In genomic region chrX:68678333-68678740, GRCm38 (mm10) we compare ENCODE assay signal across 8 mouse cellular contexts. TPM values are rescaled to one million over a fixed set of nuclear protein-coding genes. Genes with fewer than 3 reads are reported as not detected.
A peak's percentile ranks its signal among the peaks of the same experiment; 100 is the strongest.
DNase-seq lines count a peak whose midpoint lies in the region; ATAC-seq lines count a peak whose summit lies in the region.

Gene Fmr1 (plus strand): TSS chrX:68678541.

- intact Hi-C loops in heart, postnatal 14 days (cut with DNase I) = no loop called here

- no peaks in the 10 kb centered on the region for H3K4me1 ChIP-seq in forebrain, embryonic 14.5 days (ENCODE audit: control insufficient read depth, insufficient read depth, low read length)
- H3K4me1 ChIP-seq in neural tube, embryonic 15.5 days = no peaks in the 10 kb centered on the region; the same call in 1 of the 2 replicates

- peak; percentile 94 for DNase-seq in ES-CJ7 (ENCODE audit: low read depth, low spot score)
- DNase-seq in cerebellum, adult 11 months = peak; percentile 97
- peak; percentile 96 for DNase-seq in forebrain, embryonic 14.5 days (ENCODE audit: low spot score)
- peak; percentile 95 to 96 for DNase-seq in heart, postnatal 14 days
- peak; percentile 97 for DNase-seq in layer of hippocampus, adult 11-12 months (ENCODE audit: low spot score)
- peak; percentile 98 for DNase-seq in lung, adult 18-20 months
- peak; percentile 97 for DNase-seq in testis, postnatal 14 days (ENCODE audit: low spot score)

- H3K36me3 ChIP-seq in forebrain, embryonic 14.5 days (ENCODE audit: control insufficient read depth, insufficient read depth, low read length) = no peaks in the 10 kb centered on the region
- no peaks in the 10 kb centered on the region for H3K36me3 ChIP-seq in neural tube, embryonic 15.5 days

- 30% methylated on average over 47 of the region's 49 CpGs for whole genome bisulfite sequencing in forebrain, embryonic 14.5 days
- 18% methylated on average over 46 of the region's 49 CpGs for WGBS in neural tube, embryonic 15.5 days

- peak within 1 kb of the TSS; percentile 49 for H3K4me2 ChIP-seq in forebrain, embryonic 14.5 days (ENCODE audit: low read length)
- H3K4me2 ChIP-seq in neural tube, embryonic 15.5 days = peak within 1 kb of the TSS; percentile 61

- H3K27ac ChIP-seq in forebrain, embryonic 14.5 days (ENCODE audit: low read depth, low read length) = peak within 1 kb of the TSS; percentile 91
- peak within 1 kb of the TSS; percentile 89 for H3K27ac ChIP-seq in neural tube, embryonic 15.5 days (replicated peaks)

- H3K9me3 ChIP-seq in forebrain, embryonic 14.5 days (replicated peaks; ENCODE audit: control insufficient read depth, low read length) = no peaks in the 10 kb centered on the region
- H3K9me3 ChIP-seq in neural tube, embryonic 15.5 days (replicated peaks) = no peaks in the 10 kb centered on the region

- no peaks in the 10 kb centered on the region for H3K27me3 ChIP-seq in forebrain, embryonic 14.5 days (replicated peaks; ENCODE audit: control insufficient read depth, insufficient read depth, low read length)
- H3K27me3 ChIP-seq in neural tube, embryonic 15.5 days (replicated peaks) = no peaks in the 10 kb centered on the region

- H3K4me3 ChIP-seq in forebrain, embryonic 14.5 days (ENCODE audit: low read depth, low read length) = peak within 1 kb of the TSS; percentile 58
- peak within 1 kb of the TSS; percentile 62 for H3K4me3 ChIP-seq in neural tube, embryonic 15.5 days (replicated peaks)

- peak within 1 kb of the TSS; percentile 83 for H3K9ac ChIP-seq in forebrain, embryonic 14.5 days (ENCODE audit: low read length)
- peak within 1 kb of the TSS; percentile 76 for H3K9ac ChIP-seq in neural tube, embryonic 15.5 days (replicated peaks)

- ATAC-seq in forebrain, embryonic 14.5 days = peak; percentile 98
- ATAC-seq in neural tube, embryonic 15.5 days (ENCODE audit: low FRiP score) = peak; percentile 98

RNA-seq across cellular contexts. Expression of gene Fmr1, which starts in this region (rescaled TPM):
- polyA plus RNA-seq in forebrain, embryonic 14.5 days (2014; fragmentation: Nextera tagmentation; extraction: Ambion mirVana) = 35.9 and 47.0 TPM in 2 replicates
- 10 to 100 TPM; 16.1 to 19.5 TPM for total RNA-seq in heart, postnatal 14 days (2021)
- 45.5 and 47.1 TPM in 2 replicates for polyA plus RNA-seq in neural tube, embryonic 15.5 days (2015; fragmentation: Nextera tagmentation; extraction: Ambion mirVana)

Comparison
In these comparisons a context has a peak if more than half of its experiments do, and no peak if none do; other contexts are left out.
1. Peak in every context shown above with its lines: DNase-seq, ATAC-seq, H3K4me3 ChIP-seq and H3K27ac ChIP-seq.